In genomic region chr11:99333426-99333825, GRCm38 (mm10) we compare ENCODE assay signal across 13 mouse cellular contexts. TPM values are rescaled to one million over a fixed set of nuclear protein-coding genes. Genes with fewer than 3 reads are reported as not detected.
DNase-seq lines count a peak whose midpoint lies in the region.
"Had no signal": no experiment of that assay in that cellular context is flagged by ENCODE, and none has a peak within 500 bp of the region (broad histone marks: within the 10 kb centered on the region; RNA-seq: fewer than 3 reads in every experiment).

No protein-coding gene starts in this region.

- peak; percentile 30 for DNase-seq in lung, postnatal 10 days
- no peak for DNase-seq in lung, postnatal 4 days
- peak; percentile 7 to 22 for DNase-seq in frontal cortex, postnatal 25 days (ENCODE audit: low spot score in 2 of 2)
- peak; percentile 59 to 70 for DNase-seq in layer of hippocampus, postnatal 10 days (ENCODE audit: low spot score in 2 of 2)
- DNase-seq in right cerebral cortex, adult 2 months (ENCODE audit: low spot score in 2 of 2) = peak; percentile 43 to 56
- no peak for DNase-seq in c-Kit-positive CD71-positive TER-119-positive erythroid progenitor cells, embryonic 14.5 days (ENCODE audit: low spot score)
- DNase-seq in adrenal gland, postnatal 10 days = no peak
- no peak for DNase-seq in gastrocnemius, adult 8-10 months (ENCODE audit: low spot score in 2 of 2)
- DNase-seq: adrenal gland, postnatal 14 days; cerebellum, adult 9-10 months; heart, postnatal 10 days; liver, postnatal 0 days had no signal

RNA-seq across cellular contexts. Expression of gene Krt26, which starts 4.3 kb away (rescaled TPM):
- total RNA-seq in layer of hippocampus, postnatal 10 days (2021) = under 1 TPM; 0.13 to 0.23 TPM
- not detected for total RNA-seq in adrenal gland, postnatal 10 days (2021)
- total RNA-seq in gastrocnemius, adult 8-10 months (2022) = not detected
- total RNA-seq: adrenal gland, postnatal 14 days; CH12.LX; heart, postnatal 10 days had no signal

RNA-seq across cellular contexts. Expression of gene Krt25, which starts 10.7 kb away (rescaled TPM):
- total RNA-seq in layer of hippocampus, postnatal 10 days (2021) = not detected
- total RNA-seq in adrenal gland, postnatal 10 days (2021) = under 1 TPM in 1 of 2 experiments, not detected in 1; 0.18 TPM
- total RNA-seq in gastrocnemius, adult 8-10 months (2022) = not detected
- total RNA-seq: adrenal gland, postnatal 14 days; heart, postnatal 10 days had no signal

RNA-seq across cellular contexts. Expression of gene Krt27, which starts 17.5 kb away (rescaled TPM):
- not detected for total RNA-seq in layer of hippocampus, postnatal 10 days (2021)
- total RNA-seq in adrenal gland, postnatal 10 days (2021) = not detected
- total RNA-seq in gastrocnemius, adult 8-10 months (2022) = not detected
- total RNA-seq: adrenal gland, postnatal 14 days; CH12.LX; heart, postnatal 10 days had no signal

RNA-seq across cellular contexts. Expression of gene Krt28, which starts 41.3 kb away (rescaled TPM):
- total RNA-seq in layer of hippocampus, postnatal 10 days (2021) = under 1 TPM; 0.30 to 0.33 TPM
- total RNA-seq in adrenal gland, postnatal 10 days (2021) = under 1 TPM in 1 of 2 experiments, not detected in 1; 0.21 TPM
- not detected for total RNA-seq in gastrocnemius, adult 8-10 months (2022)
- total RNA-seq: adrenal gland, postnatal 14 days; heart, postnatal 10 days had no signal

RNA-seq across cellular contexts. Expression of gene Krt24, which starts 48.4 kb away (rescaled TPM):
- total RNA-seq in layer of hippocampus, postnatal 10 days (2021) = not detected
- total RNA-seq in adrenal gland, postnatal 10 days (2021) = not detected
- not detected for total RNA-seq in gastrocnemius, adult 8-10 months (2022)
- total RNA-seq: adrenal gland, postnatal 14 days; CH12.LX; heart, postnatal 10 days had no signal

Comparison
In these comparisons a context has a peak if more than half of its experiments do, and no peak if none do; other contexts are left out.
1. DNase-seq: peak in lung, postnatal 10 days (single experiment), frontal cortex, postnatal 25 days (2 of 2), layer of hippocampus, postnatal 10 days (2 of 2) and right cerebral cortex, adult 2 months (2 of 2); none in lung, postnatal 4 days (0 of 2), c-Kit-positive CD71-positive TER-119-positive erythroid progenitor cells, embryonic 14.5 days (single experiment), adrenal gland, postnatal 10 days (single experiment) and gastrocnemius, adult 8-10 months (0 of 2).